Comparison of ENCODE assay signal across 8 mouse cellular contexts in the genomic region with DNA sequence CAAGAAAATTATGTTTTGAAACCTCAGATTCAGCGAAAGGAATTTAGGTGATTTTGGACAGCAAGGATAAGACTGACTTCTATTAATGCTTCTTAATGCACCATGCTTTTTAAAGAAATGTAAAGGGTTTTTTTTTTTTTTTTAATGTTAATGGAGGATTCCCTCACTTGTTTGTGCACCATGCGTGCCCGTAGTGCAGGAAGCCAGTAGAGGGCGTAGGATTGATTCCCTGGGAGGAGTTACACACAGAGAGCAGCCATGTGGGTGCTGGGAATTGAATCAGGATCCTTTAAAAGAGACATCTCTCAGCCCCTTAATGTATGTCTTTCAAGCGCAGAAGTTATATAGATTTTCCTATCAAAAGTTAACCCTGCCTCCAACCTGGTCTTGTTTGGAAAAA. TPM values are rescaled to one million over a fixed set of nuclear protein-coding genes. Genes with fewer than 3 reads are reported as not detected.
A peak's percentile ranks its signal among the peaks of the same experiment; 100 is the strongest.
DNase-seq lines count a peak whose midpoint lies in the region; ATAC-seq lines count a peak whose summit lies in the region.

No protein-coding gene starts in this region.

- peak overlapping the region; percentile 71 for H3K4me2 ChIP-seq in limb, embryonic 13.5 days (replicated peaks)
- peak overlapping the region; percentile 78 for H3K4me2 ChIP-seq in midbrain, embryonic 14.5 days (ENCODE audit: low read length)

- no peaks in the 10 kb centered on the region for H3K9me3 ChIP-seq in limb, embryonic 13.5 days
- no peaks in the 10 kb centered on the region for H3K9me3 ChIP-seq in midbrain, embryonic 14.5 days (ENCODE audit: control insufficient read depth, low read length)

- H3K36me3 ChIP-seq in limb, embryonic 13.5 days, result peaks cover 4% of the 10 kb centered on the region
- H3K36me3 ChIP-seq in midbrain, embryonic 14.5 days (ENCODE audit: control insufficient read depth, insufficient read depth, low read length), result no peaks in the 10 kb centered on the region

- H3K4me3 ChIP-seq in limb, embryonic 13.5 days, result peak overlapping the region; percentile 99
- peak overlapping the region; percentile 90 for H3K4me3 ChIP-seq in midbrain, embryonic 14.5 days (replicated peaks; ENCODE audit: low read depth, low read length)

- H3K4me1 ChIP-seq in limb, embryonic 13.5 days, result peaks cover 17% of the 10 kb centered on the region
- H3K4me1 ChIP-seq in midbrain, embryonic 14.5 days (ENCODE audit: control insufficient read depth, insufficient read depth, low read length), result peaks cover 22% of the 10 kb centered on the region

- ATAC-seq in limb, embryonic 13.5 days (ENCODE audit: low FRiP score, low read depth), result no peak
- ATAC-seq in midbrain, embryonic 14.5 days (ENCODE audit: low FRiP score, low TSS enrichment), result no peak
- ATAC-seq in monocyte, adult 5-6 weeks (replicated peaks; ENCODE audit: insufficient number of reproducible peaks, low FRiP score, low TSS enrichment, poor library complexity, severe bottlenecking), result no peak

- no peaks in the 10 kb centered on the region for H3K27me3 ChIP-seq in limb, embryonic 13.5 days
- no peaks in the 10 kb centered on the region for H3K27me3 ChIP-seq in midbrain, embryonic 14.5 days (ENCODE audit: control insufficient read depth, insufficient read depth, low read length)

- H3K9ac ChIP-seq in limb, embryonic 13.5 days, result peak overlapping the region; percentile 96
- H3K9ac ChIP-seq in midbrain, embryonic 14.5 days (replicated peaks; ENCODE audit: low read length), result peak overlapping the region; percentile 82; the same call in 1 of the 2 replicates

- H3K27ac ChIP-seq in limb, embryonic 13.5 days, result peak overlapping the region; percentile 98; the same call in 1 of the 2 replicates
- no peak overlapping the region for H3K27ac ChIP-seq in midbrain, embryonic 14.5 days (replicated peaks; ENCODE audit: low read depth, low read length)

- 16% methylated on average over 5 of the region's 5 CpGs for WGBS in limb, embryonic 13.5 days
- 15% methylated on average over 5 of the region's 5 CpGs for WGBS in midbrain, embryonic 14.5 days

- intact Hi-C loops in heart, postnatal 10 days (cut with DNase I), result loop anchor here (5.0 to 10.0 kb wide), 4 partner anchors 42 to 220 kb away; a partner anchor contains a TSS

- DNase-seq in spleen, adult 12 weeks (ENCODE audit: low spot score), result peak; percentile 16
- DNase-seq in spleen, adult 18-20 months, result no peak
- peak; percentile 75 for DNase-seq in embryo, embryonic 10.5 days (ENCODE audit: low spot score)
- DNase-seq in heart, postnatal 10 days, result peak; percentile 23 to 46
- peak; percentile 42 for DNase-seq in midbrain, embryonic 14.5 days
- no peak for DNase-seq in right cerebral cortex, postnatal 25 days

RNA-seq across cellular contexts. Expression of a gene that starts 1.1 kb away (rescaled TPM):
- 10 to 100 TPM; 39.9 to 40.0 TPM for total RNA-seq in heart, postnatal 10 days (2021)
- polyA plus RNA-seq in limb, embryonic 13.5 days (2015; fragmentation: Nextera tagmentation; extraction: Ambion mirVana), result 37.8 and 38.7 TPM in 2 replicates
- polyA plus RNA-seq in midbrain, embryonic 14.5 days (2014; fragmentation: Nextera tagmentation; extraction: Ambion mirVana), result 27.0 and 34.7 TPM in 2 replicates
- total RNA-seq in monocyte, adult 5-6 weeks (2017), result 397 to 474 TPM (median 450 TPM) in 3 replicates

RNA-seq across cellular contexts. Expression of a gene that starts 41.0 kb away (rescaled TPM):
- 10 to 100 TPM; 78.0 to 86.7 TPM for total RNA-seq in heart, postnatal 10 days (2021)
- 2.6 TPM in 2 replicates for polyA plus RNA-seq in limb, embryonic 13.5 days (2015; fragmentation: Nextera tagmentation; extraction: Ambion mirVana)
- polyA plus RNA-seq in midbrain, embryonic 14.5 days (2014; fragmentation: Nextera tagmentation; extraction: Ambion mirVana), result 0.12 and 0.64 TPM in 2 replicates
- 0.19 TPM in 1 of 3 replicates, not detected in the others for total RNA-seq in monocyte, adult 5-6 weeks (2017)

Comparison
In these comparisons a context has a peak if more than half of its experiments do, and no peak if none do; other contexts are left out.
1. DNase-seq: peak in spleen, adult 12 weeks (single experiment), embryo, embryonic 10.5 days (single experiment), heart, postnatal 10 days (2 of 2) and midbrain, embryonic 14.5 days (single experiment); none in spleen, adult 18-20 months (0 of 2) and right cerebral cortex, postnatal 25 days (single experiment).
2. RNA of a gene that starts 41.0 kb away (total RNA-seq): 78.0 to 86.7 TPM in heart, postnatal 10 days; 0.19 TPM in monocyte, adult 5-6 weeks; every median in the first group is over 10 times any median in the second.